Mouse (Mus musculus): Measurements from ENCODE around the gene Lpp. TPM values are rescaled to one million over a fixed set of nuclear protein-coding genes. Genes with fewer than 3 reads are reported as not detected.

Gene Lpp
- total RNA-seq, 2 experiments from 2014 or later: 5.9 to 6.0 TPM

DNA sequence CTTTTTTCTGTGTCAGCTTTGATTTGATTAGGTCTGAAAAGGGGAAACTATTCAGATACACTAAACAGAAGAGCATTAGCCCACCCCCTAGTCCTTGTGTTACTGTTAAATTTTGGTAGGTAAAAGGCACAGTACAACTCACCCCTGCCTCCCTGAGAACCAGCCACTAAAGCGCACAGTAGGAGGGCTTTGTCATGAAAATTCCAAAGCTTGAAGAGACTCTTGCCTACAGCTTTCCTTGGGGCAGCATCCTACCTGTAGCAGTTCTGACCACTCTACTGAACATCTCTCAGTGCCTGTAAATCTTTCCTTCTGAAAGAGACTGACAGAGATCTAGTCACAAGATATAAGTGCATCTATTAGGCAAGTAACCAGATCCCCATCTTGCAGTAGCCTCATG lies 482.4 kb downstream of the Lpp start:
- DNase-seq (ENCODE audit: low spot score in 2 of 2): no peak
- intact Hi-C loops (cut with DNase I): no loop called here

GRCm38 (mm10) chr16:24878977-24879376 lies 485.7 kb downstream of the Lpp start:
- intact Hi-C loops (cut with DNase I): no loop called here
- no peak for DNase-seq (ENCODE audit: low spot score in 2 of 2)

- peak; percentile 32 to 66 for DNase-seq (ENCODE audit: low spot score in 2 of 2)
- intact Hi-C loops (cut with DNase I): loop anchor here (10.0 kb wide), 1 partner anchor 174 kb away; no protein-coding TSS in a partner anchor
Measured at GRCm38 (mm10) chr16:24880698-24881097, 487.4 kb downstream of the Lpp start.

GRCm38 (mm10) chr16:24881981-24882775 lies 488.9 kb downstream of the Lpp start:
- intact Hi-C loops (cut with DNase I): loop anchor here (10.0 kb wide), 1 partner anchor 173 kb away; no protein-coding TSS in a partner anchor
- no peak for DNase-seq (ENCODE audit: low spot score in 2 of 2)

- DNase-seq (ENCODE audit: low spot score in 2 of 2): no peak
- intact Hi-C loops (cut with DNase I): loop anchor here (10.0 kb wide), 1 partner anchor 171 kb away; no protein-coding TSS in a partner anchor
Measured at GRCm38 (mm10) chr16:24884017-24884416, 490.7 kb downstream of the Lpp start.

GRCm38 (mm10) chr16:24886346-24886745 lies 493.0 kb downstream of the Lpp start:
- intact Hi-C loops (cut with DNase I): loop anchor here (10.0 kb wide), 1 partner anchor 168 kb away; no protein-coding TSS in a partner anchor

DNA sequence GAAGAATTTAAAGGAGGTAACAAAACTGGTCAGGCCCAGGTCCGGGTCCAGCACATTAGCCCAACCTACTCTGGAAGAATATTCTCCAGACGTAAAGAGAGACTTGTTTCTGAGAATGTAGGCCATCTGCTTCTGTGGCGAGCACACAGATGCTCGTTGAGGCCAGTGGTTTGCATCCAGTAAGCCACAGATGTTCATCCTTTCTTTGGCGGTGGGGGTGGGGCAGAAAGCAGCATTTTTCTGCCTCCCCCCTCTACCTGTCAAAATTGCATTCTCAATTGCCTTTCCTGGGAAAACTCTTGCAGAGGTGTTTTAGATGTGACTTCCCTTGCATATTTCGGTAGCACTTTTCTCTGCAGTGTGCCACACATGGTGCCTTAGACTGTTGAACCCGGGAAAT lies 493.6 kb downstream of the Lpp start:
- intact Hi-C loops (cut with DNase I): loop anchor here (10.0 kb wide), 1 partner anchor 168 kb away; no protein-coding TSS in a partner anchor
- no peak for DNase-seq (ENCODE audit: low spot score in 2 of 2)

More at GRCm38 (mm10) chr16:24886346-24886745, 493.0 kb downstream of the Lpp start:
- DNase-seq (ENCODE audit: low spot score in 2 of 2): no peak

DNA sequence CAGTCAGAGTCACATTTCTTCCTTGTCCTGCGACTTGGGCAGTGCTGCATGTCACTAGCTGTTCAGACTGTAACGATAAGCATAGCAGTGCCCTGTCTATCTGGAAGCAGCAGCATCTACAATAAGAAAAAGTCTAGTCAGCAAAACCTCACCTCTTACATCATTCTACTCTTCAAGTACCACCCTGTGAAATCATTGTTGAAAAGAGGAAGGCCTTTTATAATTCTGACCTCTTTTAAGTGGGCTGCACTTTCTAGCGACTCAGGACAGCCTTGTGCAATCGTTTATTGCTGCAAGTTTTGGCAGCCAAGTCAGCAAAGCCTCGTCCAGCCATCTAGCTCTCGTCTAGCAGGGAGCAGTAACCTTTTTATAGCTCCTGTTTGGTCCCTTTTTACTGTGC lies 498.1 kb downstream of the Lpp start:
- intact Hi-C loops (cut with DNase I): loop anchor here (5.0 kb wide), 1 partner anchor 904 kb away; the partner anchor contains the start of genes Bcl6 and Gm37419
- no peak for DNase-seq (ENCODE audit: low spot score in 2 of 2)

DNA sequence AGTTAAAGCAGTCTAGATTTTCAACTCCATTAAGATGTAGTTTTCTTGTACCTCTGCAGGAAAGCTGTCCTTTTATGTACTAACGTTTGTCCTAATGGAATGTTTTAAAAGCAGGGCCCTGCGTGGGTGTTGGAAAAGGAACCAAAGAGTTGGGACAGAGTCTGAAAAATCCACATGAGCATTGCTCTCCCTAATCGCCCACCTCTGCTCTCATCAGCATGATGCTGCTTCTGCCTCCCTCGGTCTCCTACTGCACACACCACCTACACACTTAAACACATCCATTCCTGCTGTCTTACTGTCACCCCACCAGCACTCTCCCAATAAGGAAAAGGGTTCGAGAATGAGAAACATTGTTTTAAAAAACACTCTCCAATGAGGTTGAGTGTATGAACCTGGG lies 501.9 kb downstream of the Lpp start:
- DNase-seq (ENCODE audit: low spot score in 2 of 2): peak in 1 of 2 experiments; percentile 48
- intact Hi-C loops (cut with DNase I): no loop called here

DNA sequence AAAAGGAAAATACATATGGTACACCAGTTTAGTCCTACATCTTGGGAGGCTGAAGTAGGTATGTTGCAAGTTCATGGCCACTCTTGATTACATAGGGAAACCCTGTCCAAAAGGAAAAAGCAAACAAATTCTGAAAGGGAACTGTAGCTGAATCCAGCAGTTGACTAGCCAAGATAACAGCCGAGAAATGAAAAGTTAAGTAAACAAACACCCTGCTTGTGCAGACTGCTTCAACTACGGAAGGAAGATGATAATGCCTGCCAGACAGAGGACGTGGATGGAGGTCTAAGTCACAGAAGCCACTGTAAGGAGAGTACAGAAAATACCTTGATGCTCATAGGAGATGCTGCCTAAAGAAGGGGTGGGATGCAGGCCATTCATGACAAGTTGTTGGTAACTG lies 504.3 kb downstream of the Lpp start:
- no peak for DNase-seq (ENCODE audit: low spot score in 2 of 2)
- intact Hi-C loops (cut with DNase I): no loop called here

- DNase-seq (ENCODE audit: low spot score in 2 of 2): no peak
- intact Hi-C loops (cut with DNase I): no loop called here
Measured at GRCm38 (mm10) chr16:24900241-24900796, 507.0 kb downstream of the Lpp start.

DNA sequence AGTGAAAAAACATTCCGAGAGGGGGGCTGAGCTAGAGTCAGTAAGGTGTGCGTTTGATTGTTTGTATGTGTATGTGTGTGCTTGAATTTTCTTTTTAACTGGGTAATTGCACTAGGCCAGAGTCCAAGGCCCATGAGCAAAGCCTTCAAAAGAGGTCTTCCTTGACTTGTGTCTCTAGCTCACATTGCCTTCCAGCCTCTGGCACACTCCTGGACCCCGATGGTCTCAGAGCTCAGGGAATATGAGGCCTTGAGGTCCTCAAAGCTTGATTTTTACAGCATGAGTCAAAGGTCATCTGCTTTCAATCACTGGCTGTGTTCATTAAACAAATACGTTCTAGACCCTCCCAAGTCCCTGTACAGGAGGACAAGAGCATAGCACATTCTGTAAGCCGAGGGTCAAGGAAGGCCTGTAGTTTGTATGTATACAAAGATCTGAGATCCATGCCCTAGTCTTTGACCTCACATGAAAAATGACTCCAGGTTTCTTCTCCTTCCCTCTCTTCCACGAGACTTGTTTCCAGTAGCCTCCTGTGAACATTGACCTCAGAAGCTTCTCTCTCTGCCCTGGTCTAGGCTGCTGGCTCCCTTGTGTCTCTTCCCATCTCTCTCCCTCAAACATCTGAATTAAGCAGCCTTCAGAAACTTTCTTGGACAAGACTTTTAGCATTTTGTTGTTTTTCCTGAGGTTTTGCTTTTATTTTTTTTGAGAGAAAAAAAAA lies 508.0 kb downstream of the Lpp start:
- intact Hi-C loops (cut with DNase I): no loop called here
- no peak for DNase-seq (ENCODE audit: low spot score in 2 of 2)

GRCm38 (mm10) chr16:24902111-24902510 lies 508.8 kb downstream of the Lpp start:
- DNase-seq (ENCODE audit: low spot score in 2 of 2): no peak
- intact Hi-C loops (cut with DNase I): no loop called here

- intact Hi-C loops (cut with DNase I): loop anchor here (5.0 kb wide), 1 partner anchor 148 kb away; no protein-coding TSS in a partner anchor
- no peak for DNase-seq (ENCODE audit: low spot score in 2 of 2)
Measured at GRCm38 (mm10) chr16:24908926-24909325, 515.6 kb downstream of the Lpp start.

- peak in 1 of 2 experiments; percentile 13 for DNase-seq (ENCODE audit: low spot score in 2 of 2)
- intact Hi-C loops (cut with DNase I): no loop called here
Measured at GRCm38 (mm10) chr16:24910321-24910720, 517.0 kb downstream of the Lpp start.

DNA sequence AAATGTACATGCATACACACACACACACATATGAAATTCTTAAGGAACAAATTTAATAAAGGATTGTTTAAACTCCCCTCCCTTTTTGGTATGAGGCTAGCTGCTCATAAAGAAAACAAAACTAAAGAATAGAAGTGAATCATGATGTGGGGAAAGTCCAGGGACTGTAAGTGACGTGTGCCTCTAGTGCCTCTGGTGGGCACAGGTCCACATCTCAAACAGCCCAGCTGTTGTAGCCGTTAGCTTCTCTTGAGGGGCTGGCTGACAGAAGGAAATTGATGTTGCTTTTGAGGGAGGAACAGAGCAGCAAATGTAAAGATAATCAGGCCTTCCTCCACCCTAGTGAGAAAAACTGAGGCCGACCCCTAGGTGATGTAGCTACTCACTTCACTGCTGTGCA lies 517.5 kb downstream of the Lpp start:
- DNase-seq (ENCODE audit: low spot score in 2 of 2): no peak
- intact Hi-C loops (cut with DNase I): no loop called here

- DNase-seq (ENCODE audit: low spot score in 2 of 2): no peak
- intact Hi-C loops (cut with DNase I): no loop called here
Measured at GRCm38 (mm10) chr16:24912381-24912780, 519.1 kb downstream of the Lpp start.

DNA sequence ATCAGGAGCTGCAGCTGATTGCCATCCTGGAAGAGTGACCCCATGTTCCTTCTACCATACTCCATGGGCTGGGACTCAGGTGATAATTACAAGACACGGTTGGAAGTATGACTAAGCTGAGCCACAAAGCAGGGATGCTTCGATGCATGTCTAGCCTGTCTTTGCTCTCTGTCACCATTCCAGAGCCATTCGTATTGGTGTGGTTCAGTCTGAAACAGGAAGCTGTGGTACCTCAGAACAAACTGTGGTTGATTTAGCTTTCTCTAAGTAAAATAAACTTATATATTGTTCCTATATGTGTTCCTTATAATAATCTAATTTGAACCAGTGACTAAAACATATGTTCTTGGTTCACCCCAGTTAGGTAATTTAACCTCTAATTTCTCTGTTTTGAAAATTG lies 519.7 kb downstream of the Lpp start:
- intact Hi-C loops (cut with DNase I): no loop called here
- no peak for DNase-seq (ENCODE audit: low spot score in 2 of 2)

DNA sequence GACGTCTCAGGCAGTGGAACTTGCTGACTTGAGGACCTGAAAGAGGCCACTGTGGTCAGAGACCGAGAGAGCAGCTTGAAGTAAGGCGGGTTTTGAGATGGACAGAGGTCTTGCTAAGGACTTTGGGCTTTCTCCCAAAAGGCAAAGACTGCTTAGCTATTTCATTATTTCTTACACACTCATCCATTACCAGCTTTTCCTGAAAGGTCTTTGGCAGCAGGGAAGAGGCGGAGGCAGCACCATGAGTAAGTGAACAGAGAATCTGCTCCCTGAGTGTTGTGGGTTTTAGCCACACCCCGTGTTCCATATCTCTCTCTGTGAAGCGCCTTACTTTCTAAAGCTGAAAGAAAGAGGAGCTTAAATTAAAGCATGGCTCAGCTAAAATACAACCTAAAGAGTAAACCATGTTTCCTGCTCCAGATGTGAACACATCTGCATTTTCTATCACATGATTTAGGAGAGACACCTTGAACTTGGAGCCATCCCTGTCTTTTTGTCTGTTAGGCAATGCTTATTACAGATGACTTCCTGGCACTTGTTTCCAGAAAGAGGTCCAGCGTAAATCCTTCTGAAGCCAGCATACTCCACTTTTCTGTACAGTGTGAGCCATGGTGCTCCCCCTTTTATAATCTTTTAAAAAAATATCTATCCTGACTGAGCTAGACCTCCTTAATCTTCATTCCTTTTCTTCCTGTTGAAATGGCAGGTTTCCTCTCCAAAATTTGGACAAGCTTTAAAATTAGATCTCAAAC lies 520.5 kb downstream of the Lpp start:
- DNase-seq (ENCODE audit: low spot score in 2 of 2): peak in 1 of 2 experiments; percentile 45
- intact Hi-C loops (cut with DNase I): no loop called here

DNA sequence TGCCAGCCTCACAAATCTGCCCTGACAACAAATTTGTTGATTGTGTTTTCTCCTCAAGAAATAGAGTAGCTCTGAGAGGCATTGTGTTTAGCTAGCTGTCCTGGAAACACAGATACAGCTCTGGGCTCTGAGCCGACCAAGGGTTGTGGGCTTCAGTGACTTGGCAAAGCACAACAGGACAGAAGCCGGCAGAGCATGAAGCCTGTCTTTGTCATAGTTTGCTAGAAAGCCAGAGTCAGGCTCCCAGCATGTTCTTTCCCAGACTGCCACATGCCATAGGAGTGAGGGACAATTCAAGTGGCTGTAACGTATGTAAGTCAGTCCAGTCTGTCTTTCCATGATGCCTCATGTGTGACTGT lies 521.1 kb downstream of the Lpp start:
- peak; percentile 27 to 41 for DNase-seq (ENCODE audit: low spot score in 2 of 2)
- intact Hi-C loops (cut with DNase I): no loop called here
